Mouse (Mus musculus): ENCODE data around the gene Ilf2. TPM values are rescaled to one million over a fixed set of nuclear protein-coding genes. Genes with fewer than 3 reads are reported as not detected.

The Ilf2 gene
- total RNA-seq, 2 experiments from 2014 or later: 75.1 to 92.3 TPM

DNA sequence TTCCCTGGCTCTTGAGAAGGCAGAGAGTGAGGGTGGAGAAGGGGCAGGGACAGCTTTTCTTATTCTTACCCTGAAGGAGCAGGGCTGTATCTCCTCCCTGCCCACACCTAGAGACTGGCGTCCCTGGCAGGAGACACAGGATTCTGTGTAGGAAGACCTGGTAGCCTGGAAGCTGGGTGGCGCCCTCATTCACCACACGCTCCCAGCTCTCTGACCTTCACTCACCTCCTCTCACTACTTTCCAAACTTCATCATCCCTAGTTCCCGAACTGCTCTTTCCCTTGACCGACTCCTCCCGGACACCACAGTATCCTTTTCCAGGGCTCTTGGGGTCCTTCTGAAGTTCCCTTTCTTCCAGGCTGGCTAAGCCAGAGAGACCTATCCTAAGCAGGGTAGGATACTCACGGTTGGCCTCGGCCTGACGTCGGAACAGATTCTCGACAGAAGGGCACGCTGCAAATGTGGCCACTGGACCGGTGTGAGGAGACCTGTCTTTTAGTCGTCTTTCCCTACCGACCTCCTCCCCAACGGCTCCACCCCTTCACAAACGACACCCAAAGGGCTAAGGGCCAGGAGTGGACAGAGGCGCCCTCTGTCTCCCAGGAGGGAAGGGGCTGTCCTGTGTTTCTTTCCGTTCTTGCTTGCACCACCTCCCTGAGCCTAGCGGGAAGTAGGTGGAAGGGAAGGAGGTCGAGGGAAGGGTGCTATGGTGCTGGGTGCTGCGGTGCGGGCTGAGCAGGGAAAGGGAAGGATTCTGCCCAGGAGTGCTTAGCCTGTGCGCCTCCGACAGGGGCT lies 38.1 kb downstream of the Ilf2 start, which contains the start of the genes S100a1 and S100a13:
S100a1 (minus strand) TSS at position 597 of the 795 bp plus-strand sequence.
S100a13 (plus strand) TSS at position 640 of the 795 bp plus-strand sequence.
- DNase-seq (ENCODE audit: extremely low spot score in 1 of 2, low spot score in 2 of 2): peak; percentile 46 to 55
- Histone ChIP-seq H3K27ac (peak within 1 kb of the TSS; percentile 85), H3K4me3 (peak within 1 kb of the TSS; percentile 52)
- intact Hi-C loops (cut with DNase I): no loop called here
- peak; percentile 26 for TF ChIP-seq CTCF (IDR thresholded peaks at IDR 0.05)

DNA sequence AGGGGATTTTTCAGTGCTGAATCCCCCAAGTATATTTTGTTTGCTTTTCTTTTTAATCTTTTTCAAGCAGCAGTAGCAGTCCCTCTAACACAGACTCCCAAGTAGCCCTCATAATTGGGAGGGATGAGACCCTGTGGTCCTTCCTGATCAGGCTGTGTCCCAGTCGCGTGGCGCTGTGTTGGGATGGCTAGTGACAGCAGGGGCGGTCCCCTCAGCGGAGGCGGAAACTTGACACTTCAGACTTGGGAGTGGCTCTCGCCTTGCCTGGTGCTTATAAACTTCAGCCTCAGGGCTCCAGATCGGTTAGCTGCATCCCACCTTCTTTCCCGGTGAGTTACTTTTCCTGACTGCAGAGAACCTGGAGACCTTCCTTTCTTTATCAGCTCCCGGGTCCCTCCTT lies 38.8 kb downstream of the Ilf2 start:
- DNase-seq (ENCODE audit: extremely low spot score in 1 of 2, low spot score in 2 of 2): peak in 1 of 2 experiments; percentile 39
- Histone ChIP-seq H3K27ac (peak overlapping the region; percentile 85), H3K4me3 (peak overlapping the region; percentile 52)
- intact Hi-C loops (cut with DNase I): no loop called here
- TF ChIP-seq CTCF (IDR thresholded peaks at IDR 0.05): no peak

DNA sequence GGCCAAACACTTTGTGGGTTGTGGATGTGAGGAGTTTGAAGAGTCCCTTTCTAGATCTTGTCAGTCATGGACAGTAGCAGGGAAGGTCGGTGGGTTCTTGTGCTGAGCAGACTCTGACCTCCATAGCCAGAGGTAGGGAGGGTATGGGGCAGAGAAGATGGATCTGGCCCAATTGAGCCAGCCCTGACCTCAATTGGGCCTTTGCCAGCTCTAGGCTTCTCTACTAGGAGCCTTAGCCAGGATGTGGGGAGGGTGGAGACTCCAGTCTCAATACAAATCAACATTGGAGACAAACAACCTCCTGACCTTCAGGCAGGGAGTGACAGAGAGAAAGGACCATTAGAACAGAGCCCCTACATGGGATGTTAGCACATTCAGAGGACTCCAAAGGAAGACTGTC lies 39.3 kb downstream of the Ilf2 start:
- DNase-seq (ENCODE audit: extremely low spot score in 1 of 2, low spot score in 2 of 2): no peak
- TF ChIP-seq CTCF (IDR thresholded peaks at IDR 0.05): no peak
- intact Hi-C loops (cut with DNase I): no loop called here
- peak overlapping the region; percentile 85 for H3K27ac ChIP-seq
- H3K4me3 ChIP-seq: peak overlapping the region; percentile 52

DNA sequence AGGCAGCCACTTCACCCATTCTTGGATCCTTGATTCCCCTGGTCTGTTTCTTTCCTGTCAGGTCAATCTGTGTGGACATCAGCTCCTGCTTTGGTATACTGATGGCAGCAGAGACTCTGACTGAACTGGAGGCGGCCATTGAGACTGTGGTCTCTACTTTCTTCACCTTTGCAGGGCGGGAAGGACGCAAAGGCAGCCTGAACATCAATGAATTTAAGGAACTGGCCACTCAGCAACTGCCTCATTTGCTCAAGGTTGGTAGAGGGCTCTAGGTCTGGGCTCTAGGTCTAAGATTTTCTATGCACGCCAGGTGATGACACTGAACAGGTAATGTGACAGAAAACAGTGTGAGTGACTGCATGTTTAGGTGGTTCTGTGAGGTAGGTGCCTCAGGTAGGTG lies 39.9 kb downstream of the Ilf2 start:
- intact Hi-C loops (cut with DNase I): no loop called here
- DNase-seq (ENCODE audit: extremely low spot score in 1 of 2, low spot score in 2 of 2): no peak
- no peak for TF ChIP-seq CTCF (IDR thresholded peaks at IDR 0.05)
- Histone ChIP-seq H3K27ac (no peak overlapping the region; the same call in 1 of the 2 replicates), H3K4me3 (no peak overlapping the region; the same call in 1 of the 2 replicates)

DNA sequence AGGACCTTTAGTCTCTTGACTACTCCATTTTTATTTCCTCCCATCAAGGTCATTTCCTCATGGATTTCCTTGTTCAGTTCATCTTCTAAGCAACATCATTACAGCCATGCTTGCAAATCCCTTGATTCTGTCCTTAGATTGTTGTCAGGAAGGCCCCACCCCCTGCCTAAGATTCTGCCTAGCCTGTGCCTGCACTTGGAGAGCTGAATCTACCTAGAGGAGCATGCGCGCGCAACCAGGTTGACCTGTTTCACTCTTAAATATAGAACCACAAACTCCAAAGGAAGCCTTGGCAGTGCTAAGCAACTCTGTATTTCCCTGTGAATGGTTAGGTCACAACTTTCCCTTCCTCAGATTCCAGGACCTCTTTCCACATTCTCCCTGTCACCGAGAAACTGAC lies 41.8 kb downstream of the Ilf2 start:
- no peak for TF ChIP-seq CTCF (IDR thresholded peaks at IDR 0.05)
- no peak overlapping the region for H3K4me3 ChIP-seq
- no peak overlapping the region for H3K27ac ChIP-seq
- DNase-seq (ENCODE audit: extremely low spot score in 1 of 2, low spot score in 2 of 2): no peak
- intact Hi-C loops (cut with DNase I): no loop called here

DNA sequence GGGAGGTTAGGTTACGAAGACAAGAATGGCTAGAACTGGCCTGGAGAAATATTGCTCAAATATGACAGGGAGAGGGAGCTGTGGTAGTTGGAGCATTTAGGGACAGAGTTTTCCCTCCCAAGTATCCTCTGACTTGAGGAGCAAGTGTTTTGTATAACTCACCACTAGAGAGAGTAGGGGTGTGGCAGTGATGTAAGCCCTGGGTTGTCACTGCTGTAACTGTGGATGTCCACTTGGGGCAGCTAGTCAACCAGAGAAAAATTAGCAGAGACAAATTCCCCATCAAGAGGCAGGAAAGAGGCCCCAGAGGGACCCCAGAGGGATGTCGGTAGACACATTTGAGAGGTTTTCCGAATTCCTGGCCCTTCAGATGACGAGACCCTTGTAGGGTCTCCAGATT lies 49.5 kb downstream of the Ilf2 start:
- intact Hi-C loops (cut with DNase I): loop anchor here (2.0 kb wide), 1 partner anchor 89 kb away; no protein-coding TSS in a partner anchor
- no peak for DNase-seq (ENCODE audit: extremely low spot score in 1 of 2, low spot score in 2 of 2)
- Histone ChIP-seq H3K4me3 (no peak overlapping the region), H3K27ac (no peak overlapping the region)
- peak; percentile 81 for TF ChIP-seq CTCF (IDR thresholded peaks at IDR 0.05)

DNA sequence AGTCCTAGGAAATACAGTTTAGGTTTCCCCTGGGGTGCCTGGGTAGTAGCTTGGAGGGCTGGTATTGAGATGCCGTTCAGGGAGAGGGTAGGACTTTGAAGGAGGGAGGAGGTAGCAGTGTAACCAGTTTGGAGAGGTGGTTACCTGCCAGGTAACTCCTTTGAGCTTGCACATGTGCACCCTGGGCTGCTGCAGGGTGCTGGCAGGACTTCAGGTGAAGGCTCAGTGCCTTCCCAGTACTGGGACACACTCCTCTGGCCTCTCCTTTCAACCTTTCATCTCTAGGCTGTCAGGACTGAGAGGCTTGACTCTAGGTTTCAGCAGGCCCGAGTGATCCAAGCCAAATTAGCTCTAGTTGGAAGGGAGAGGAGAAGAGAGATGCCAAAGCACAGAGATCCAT lies 50.1 kb downstream of the Ilf2 start:
- no peak for DNase-seq (ENCODE audit: extremely low spot score in 1 of 2, low spot score in 2 of 2)
- Histone ChIP-seq H3K27ac (no peak overlapping the region), H3K4me3 (no peak overlapping the region)
- TF ChIP-seq CTCF (IDR thresholded peaks at IDR 0.05): no peak
- intact Hi-C loops (cut with DNase I): no loop called here

DNA sequence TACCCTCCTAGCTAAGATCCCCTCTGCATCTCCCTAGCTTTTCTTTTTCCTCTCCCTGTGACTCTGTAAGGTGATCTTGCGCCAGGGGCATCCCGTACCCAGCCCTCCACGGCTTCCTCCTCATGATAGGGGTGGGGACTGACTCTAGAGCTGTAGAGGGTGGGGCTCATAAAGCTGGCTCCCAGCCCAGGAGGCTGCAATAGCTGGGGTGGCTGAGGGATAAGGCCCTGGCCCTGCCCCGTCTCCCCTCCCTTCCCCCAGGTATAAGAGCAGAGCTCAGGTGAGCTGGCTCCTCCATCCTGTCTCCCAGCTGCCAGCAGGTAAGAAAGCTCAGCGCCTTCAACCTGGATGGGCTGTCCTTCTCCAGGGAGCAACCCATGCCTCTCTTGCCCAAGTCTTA lies 50.7 kb downstream of the Ilf2 start, which contains the start of gene S100a14:
S100a14 (plus strand) TSS at position 277 of the 400 bp plus-strand sequence.
- no peak for TF ChIP-seq CTCF (IDR thresholded peaks at IDR 0.05)
- Histone ChIP-seq H3K27ac (no peak within 1 kb of the TSS), H3K4me3 (no peak within 1 kb of the TSS)
- DNase-seq (ENCODE audit: extremely low spot score in 1 of 2, low spot score in 2 of 2): no peak
- intact Hi-C loops (cut with DNase I): no loop called here

DNA sequence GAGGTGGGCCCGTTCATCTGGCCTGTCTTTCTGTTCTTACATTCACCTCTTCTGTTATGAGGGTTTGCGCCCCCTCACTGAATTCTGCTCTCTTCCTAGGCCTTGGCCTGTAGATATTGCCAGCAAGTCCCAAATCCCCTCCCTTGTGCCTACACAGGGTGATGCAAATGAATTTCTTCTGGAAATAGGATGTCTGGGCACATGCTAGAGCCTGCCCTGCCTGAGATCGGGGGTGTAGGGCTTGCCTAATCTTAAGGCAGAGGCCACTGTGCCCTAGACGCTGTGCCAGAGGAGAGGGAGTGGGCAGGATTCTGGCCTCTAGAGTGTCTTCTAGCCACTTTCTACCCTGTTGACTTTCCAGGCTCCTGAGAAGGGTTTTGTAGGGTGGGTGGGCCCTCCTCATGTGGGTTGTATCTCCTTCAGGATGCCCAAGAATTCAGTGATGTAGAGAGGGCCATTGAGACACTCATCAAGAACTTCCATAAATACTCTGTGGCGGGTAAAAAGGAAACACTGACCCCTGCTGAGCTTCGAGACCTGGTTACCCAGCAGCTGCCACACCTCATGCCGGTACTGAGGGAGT lies 51.5 kb downstream of the Ilf2 start:
- H3K4me3 ChIP-seq: no peak overlapping the region
- TF ChIP-seq CTCF (IDR thresholded peaks at IDR 0.05): no peak
- intact Hi-C loops (cut with DNase I): no loop called here
- no peak for DNase-seq (ENCODE audit: extremely low spot score in 1 of 2, low spot score in 2 of 2)
- H3K27ac ChIP-seq: no peak overlapping the region

DNA sequence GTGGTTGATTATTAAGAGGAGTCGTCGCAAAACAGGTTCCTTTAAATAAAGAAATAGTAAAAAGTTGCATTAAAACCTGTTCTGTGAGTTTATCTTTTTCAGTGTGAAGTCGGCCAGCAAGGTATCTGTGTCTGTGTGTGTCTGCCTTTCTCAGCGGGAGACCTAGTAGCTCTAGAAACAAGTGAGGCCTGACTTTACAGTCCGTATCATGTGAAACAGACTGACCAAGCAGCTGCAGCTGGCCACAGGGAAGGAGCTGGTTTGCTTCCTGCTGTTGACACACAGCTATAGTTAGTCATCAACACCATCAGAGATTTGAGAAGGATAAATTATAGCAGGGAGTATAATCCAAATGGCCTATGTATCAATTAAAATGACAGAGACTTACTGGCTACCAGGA lies 55.8 kb downstream of the Ilf2 start:
- no peak overlapping the region for H3K27ac ChIP-seq
- TF ChIP-seq CTCF (IDR thresholded peaks at IDR 0.05): no peak
- intact Hi-C loops (cut with DNase I): no loop called here
- no peak for DNase-seq (ENCODE audit: extremely low spot score in 1 of 2, low spot score in 2 of 2)
- H3K4me3 ChIP-seq: no peak overlapping the region

DNA sequence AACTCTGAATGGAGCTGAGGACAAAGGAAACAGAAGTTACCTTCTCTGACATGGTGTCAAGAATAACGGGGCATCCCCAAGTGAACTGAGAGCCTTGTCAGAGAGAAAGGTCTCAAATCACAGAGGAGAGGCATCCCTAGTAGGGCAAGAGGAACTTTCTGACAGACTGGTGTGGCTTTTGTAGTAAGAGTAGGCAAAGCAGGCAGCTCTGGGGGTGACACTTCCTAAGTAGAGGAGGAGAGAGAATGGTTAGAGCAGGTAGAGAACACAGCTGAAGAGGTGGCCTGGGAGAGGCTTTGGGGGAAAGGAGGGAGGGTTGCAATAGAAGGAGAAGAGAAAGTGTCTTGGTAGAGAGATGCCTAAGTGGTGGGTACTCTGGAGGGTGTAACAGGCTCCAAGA lies 59.5 kb downstream of the Ilf2 start:
- no peak overlapping the region for H3K4me3 ChIP-seq
- no peak for TF ChIP-seq CTCF (IDR thresholded peaks at IDR 0.05)
- no peak for DNase-seq (ENCODE audit: extremely low spot score in 1 of 2, low spot score in 2 of 2)
- intact Hi-C loops (cut with DNase I): no loop called here
- no peak overlapping the region for H3K27ac ChIP-seq

DNA sequence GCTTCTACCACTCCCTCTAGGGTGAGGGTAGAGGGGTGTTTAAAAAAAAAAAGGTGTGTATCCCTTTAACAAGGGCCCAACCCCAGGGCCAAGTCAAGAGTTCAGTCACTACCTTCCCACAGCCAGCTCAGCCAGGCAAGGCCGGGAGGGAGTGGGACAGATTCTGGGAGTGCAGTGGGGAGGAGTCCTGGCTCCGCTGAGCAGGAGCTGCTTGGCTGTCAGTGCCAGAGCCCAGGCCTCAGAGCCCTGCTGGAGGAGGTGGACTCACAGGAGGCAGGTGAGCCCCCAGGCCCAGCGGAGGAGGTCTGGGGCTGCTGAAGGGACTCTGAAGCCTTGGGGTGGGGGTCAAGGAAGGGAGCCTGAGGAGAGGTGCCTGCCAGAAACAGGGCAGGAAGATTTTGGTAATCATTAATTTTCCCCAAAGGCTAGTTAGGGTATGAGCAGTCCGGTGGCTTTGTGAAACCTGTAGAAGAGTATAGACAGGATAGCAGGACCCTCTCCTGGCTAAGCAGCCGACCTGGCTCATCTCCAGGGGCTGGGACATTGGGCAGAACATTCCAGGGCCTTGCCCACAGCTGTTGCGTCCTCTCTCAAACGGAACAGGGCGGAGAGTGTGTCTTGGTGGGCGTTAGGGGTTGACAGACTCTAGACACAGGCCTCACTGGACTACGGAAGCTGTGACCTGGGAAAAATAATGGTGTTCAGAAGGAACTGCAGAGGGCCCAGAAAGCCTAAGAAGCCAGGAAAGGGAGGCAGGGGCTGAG lies 61.4 kb downstream of the Ilf2 start, which contains the start of gene S100a16:
S100a16 (plus strand) TSS at position 114 of the 764 bp plus-strand sequence.
- intact Hi-C loops (cut with DNase I): no loop called here
- Histone ChIP-seq H3K4me3 (peak within 1 kb of the TSS; percentile 33), H3K27ac (peak within 1 kb of the TSS; percentile 81)
- no peak for TF ChIP-seq CTCF (IDR thresholded peaks at IDR 0.05)
- DNase-seq (ENCODE audit: extremely low spot score in 1 of 2, low spot score in 2 of 2): peak in 1 of 2 experiments; percentile 38
